Mouse (Mus musculus) brain, embryonic 14.5 days (tissue): ENCODE measurements at regions not wholly inside any gene's neighbourhood (a gene's known extent, or its start where the extent isn't known, plus 50 kb on each side); places are given as distances from the start of the nearest gene placed in this dataset.

Experiments used
- DNase-seq: peaks from one replicate; pipeline ENCODE4 v3.0.0-alpha.2; 2011; ENCODE audit warnings: low read depth
- CTCF ChIP-seq: fragments of 200-500 bp; IDR thresholded peaks from 2 replicates; pipeline ENCODE4 v1.5.1; 2012; ENCODE audit warnings: inconsistent platforms, mild to moderate bottlenecking, moderate library complexity, borderline replicate concordance; ENCODE audit not compliant: insufficient read depth, insufficient read length; ENCODE audit errors: extremely low read depth
- POLR2A ChIP-seq: fragments of 200-500 bp; IDR thresholded peaks from 2 replicates; pipeline ENCODE4 v1.6.1; 2012; ENCODE audit warnings: mild to moderate bottlenecking, inconsistent platforms, borderline replicate concordance; ENCODE audit not compliant: poor library complexity, insufficient read depth, insufficient read length, severe bottlenecking; ENCODE audit errors: extremely low read depth

GRCm38 (mm10) chr17:4784296-4784695 is 209.8 kb upstream of the Arid1b start:
- TF ChIP-seq POLR2A: no peak
- TF ChIP-seq CTCF: no peak

GRCm38 (mm10) chr17:4785281-4785839 is 208.8 kb upstream of the Arid1b start:
- TF ChIP-seq POLR2A (no peak), CTCF (no peak)
- DNase-seq: no peak

More at GRCm38 (mm10) chr17:4784296-4784695, 209.8 kb upstream of the Arid1b start:
- DNase-seq: no peak

GRCm38 (mm10) chr17:4786524-4786923 is 207.6 kb upstream of the Arid1b start:
- TF ChIP-seq CTCF (no peak), POLR2A (no peak)
- DNase-seq: no peak

- TF ChIP-seq POLR2A (no peak), CTCF (no peak)
- peak; percentile 16 for DNase-seq
These were observed 202.3 kb upstream of the Arid1b start for GRCm38 (mm10) chr17:4791873-4792272.

GRCm38 (mm10) chr17:4796241-4796640 is 197.9 kb upstream of the Arid1b start:
- DNase-seq: no peak

GRCm38 (mm10) chr17:4804013-4804412 is 190.1 kb upstream of the Arid1b start:
- TF ChIP-seq POLR2A: no peak
- DNase-seq: peak; percentile 66

More at GRCm38 (mm10) chr17:4796241-4796640, 197.9 kb upstream of the Arid1b start:
- TF ChIP-seq POLR2A (no peak), CTCF (no peak)

GRCm38 (mm10) chr17:4806051-4806450 is 188.1 kb upstream of the Arid1b start:
- no peak for DNase-seq
- TF ChIP-seq POLR2A (no peak), CTCF (no peak)

- DNase-seq: no peak
- TF ChIP-seq POLR2A: no peak
- TF ChIP-seq CTCF: no peak
These were observed 185.2 kb upstream of the Arid1b start for GRCm38 (mm10) chr17:4808926-4809325.

GRCm38 (mm10) chr17:4813232-4813631 is 180.9 kb upstream of the Arid1b start:
- no peak for DNase-seq
- no peak for TF ChIP-seq POLR2A
- TF ChIP-seq CTCF: no peak

GRCm38 (mm10) chr17:4813666-4814065 is 180.5 kb upstream of the Arid1b start:
- TF ChIP-seq CTCF (no peak), POLR2A (no peak)
- no peak for DNase-seq

GRCm38 (mm10) chr17:4825221-4825895 is 168.8 kb upstream of the Arid1b start:
- TF ChIP-seq POLR2A (no peak), CTCF (no peak)
- no peak for DNase-seq

GRCm38 (mm10) chr17:4834065-4834464 is 160.1 kb upstream of the Arid1b start:
- peak; percentile 7 for DNase-seq
- TF ChIP-seq POLR2A (no peak), CTCF (no peak)
